Mouse (Mus musculus) spleen, adult 2 months (tissue): ENCODE data around the gene Cnep1r1. TPM values are rescaled to one million over a fixed set of nuclear protein-coding genes. Genes with fewer than 3 reads are reported as not detected.

ENCODE experiments used
- DNase-seq, 2 experiments: peaks; one replicate each; pipeline versions ENCODE4 v3.0.0 to v3.0.0-alpha.2; 2012 to 2021; ENCODE audit warnings: low spot score in 2 of 2, low read depth in 1 of 2
- H3K27ac ChIP-seq: fragments of 200-500 bp; 2 replicates; pipeline ENCODE4 v1.5.1; 2012; ENCODE audit warnings: low read length, inconsistent platforms; ENCODE audit not compliant: insufficient read depth
- H3K27me3 ChIP-seq: fragments of 200-500 bp; 2 replicates; pipeline ENCODE4 v1.6.1; 2012; ENCODE audit warnings: mild to moderate bottlenecking, moderate library complexity, low read length, inconsistent platforms; ENCODE audit not compliant: control insufficient read depth, insufficient read depth
- H3K36me3 ChIP-seq: fragments of 200-500 bp; 2 replicates; pipeline ENCODE4 v1.6.1; 2012; ENCODE audit warnings: mild to moderate bottlenecking, low read length, inconsistent platforms; ENCODE audit not compliant: control insufficient read depth, insufficient read depth
- H3K4me1 ChIP-seq: fragments of 200-500 bp; 2 replicates; pipeline ENCODE4 v1.6.1; 2011; ENCODE audit warnings: inconsistent platforms; ENCODE audit not compliant: control insufficient read depth, insufficient read depth, insufficient read length
- H3K4me3 ChIP-seq: fragments of 200-500 bp; 2 replicates; pipeline ENCODE4 v1.5.1; 2011; ENCODE audit warnings: mild to moderate bottlenecking, inconsistent platforms; ENCODE audit not compliant: insufficient read depth, insufficient read length; ENCODE audit errors: extremely low read depth
- CTCF ChIP-seq: fragments of 200-500 bp; IDR thresholded peaks from 2 replicates; pipeline ENCODE4 v1.5.1; 2011; ENCODE audit warnings: mild to moderate bottlenecking, inconsistent platforms; ENCODE audit not compliant: insufficient read depth, insufficient read length, insufficient replicate concordance; ENCODE audit errors: extremely low read depth
- POLR2A ChIP-seq: fragments of 200-500 bp; IDR thresholded peaks from 2 replicates; pipeline ENCODE4 v1.6.1; 2011; ENCODE audit warnings: low read depth, low read length, inconsistent platforms
- WGBS: fragments of 180-500 bp; shearing (Covaris S2); methylation state at CpG from one replicate; pipeline ENCODE4 v1.1.7; 2018; 5-methylcytosine and 5-hydroxymethylcytosine counted together
- polyA plus RNA-seq: library from polyadenylated mRNA; depleted of rRNA; stranded (reverse); fragments of >200 nt; gene quantifications from 2 replicates; pipeline ENCODE4 v1.2.3, GENCODE M21; 2012

Gene Cnep1r1
- polyA plus RNA-seq, 1 experiment = 7.3 TPM

DNA sequence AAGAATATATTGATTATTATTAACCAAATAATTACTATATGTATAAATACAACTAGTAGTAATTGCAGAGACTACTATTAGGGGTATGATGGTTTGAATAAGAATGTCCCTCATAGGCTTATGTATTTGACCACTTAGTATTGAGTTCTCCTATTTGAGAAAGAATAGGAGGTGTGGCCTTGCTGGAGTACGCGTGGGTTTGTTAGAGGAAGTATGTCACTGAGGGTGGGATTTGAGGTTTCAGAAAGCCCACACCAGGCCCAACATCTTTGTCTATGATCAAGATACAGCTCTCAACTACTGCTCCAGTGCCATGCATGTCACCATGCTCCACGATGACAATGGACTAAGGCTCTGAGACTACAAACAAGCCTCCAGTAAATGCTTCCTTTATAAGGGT, 20.7 kb downstream of the Cnep1r1 start:
- no peak for TF ChIP-seq POLR2A
- no peak for TF ChIP-seq CTCF
- no peaks in the 10 kb centered on the region for H3K27me3 ChIP-seq
- no peak overlapping the region for H3K4me3 ChIP-seq
- H3K36me3 ChIP-seq = peaks cover 11% of the 10 kb centered on the region
- no peaks in the 10 kb centered on the region; the same call in 1 of the 2 replicates for H3K4me1 ChIP-seq
- H3K27ac ChIP-seq = no peak overlapping the region
- DNase-seq = no peak
- 77% methylated on average over 3 of the region's 3 CpGs for WGBS

GRCm38 (mm10) chr8:88141629-88142028, 23.1 kb downstream of the Cnep1r1 start:
- 86% methylated on average over 3 of the region's 3 CpGs for WGBS

DNA sequence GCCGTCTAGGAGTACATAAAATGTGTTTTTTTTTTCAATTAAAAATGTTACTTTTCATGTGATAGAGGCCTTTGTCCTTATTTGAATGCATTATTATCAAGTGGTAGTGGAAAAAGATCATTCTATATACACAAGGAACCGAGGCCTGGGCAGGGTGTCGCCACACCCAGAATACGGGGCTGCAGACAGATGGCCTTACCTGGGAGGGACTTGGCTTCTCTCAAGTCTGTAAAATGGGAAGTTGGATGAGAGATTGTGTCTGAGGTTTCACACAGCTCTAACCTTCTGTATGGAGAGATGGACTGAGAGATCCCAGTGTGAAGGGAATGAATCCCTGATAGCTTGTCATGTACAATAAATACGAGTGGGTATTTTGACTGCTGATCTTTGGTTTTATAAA, 25.5 kb downstream of the Cnep1r1 start:
- Histone ChIP-seq H3K36me3 (peaks cover 21% of the 10 kb centered on the region), H3K4me3 (no peak overlapping the region), H3K27me3 (no peaks in the 10 kb centered on the region), H3K27ac (no peak overlapping the region), H3K4me1 (no peaks in the 10 kb centered on the region)
- WGBS = 79% methylated on average over 5 of the region's 5 CpGs
- DNase-seq = no peak
- TF ChIP-seq POLR2A (no peak), CTCF (no peak)

More at GRCm38 (mm10) chr8:88141629-88142028, 23.1 kb downstream of the Cnep1r1 start:
- no peak overlapping the region for H3K27ac ChIP-seq
- H3K36me3 ChIP-seq = peaks cover 10% of the 10 kb centered on the region
- H3K4me1 ChIP-seq = no peaks in the 10 kb centered on the region; the same call in 1 of the 2 replicates
- no peak overlapping the region for H3K4me3 ChIP-seq
- no peak for TF ChIP-seq POLR2A
- TF ChIP-seq CTCF = no peak
- H3K27me3 ChIP-seq = no peaks in the 10 kb centered on the region
- no peak for DNase-seq

- Histone ChIP-seq H3K27me3 (no peaks in the 10 kb centered on the region), H3K27ac (no peak overlapping the region), H3K36me3 (peaks cover 22% of the 10 kb centered on the region), H3K4me3 (no peak overlapping the region), H3K4me1 (no peaks in the 10 kb centered on the region)
- DNase-seq = no peak
- TF ChIP-seq CTCF = no peak
- no peak for TF ChIP-seq POLR2A
- 89% methylated on average over 6 of the region's 6 CpGs for WGBS
These were observed 32.4 kb downstream of the Cnep1r1 start for GRCm38 (mm10) chr8:88150910-88151371.

GRCm38 (mm10) chr8:88160237-88160995, 41.8 kb downstream of the Cnep1r1 start:
- WGBS = 91% methylated on average over 10 of the region's 10 CpGs
- Histone ChIP-seq H3K27ac (no peak overlapping the region), H3K4me1 (no peaks in the 10 kb centered on the region), H3K36me3 (peaks cover 24% of the 10 kb centered on the region), H3K27me3 (no peaks in the 10 kb centered on the region), H3K4me3 (no peak overlapping the region)
- no peak for DNase-seq
- TF ChIP-seq POLR2A = no peak
- TF ChIP-seq CTCF = no peak

DNA sequence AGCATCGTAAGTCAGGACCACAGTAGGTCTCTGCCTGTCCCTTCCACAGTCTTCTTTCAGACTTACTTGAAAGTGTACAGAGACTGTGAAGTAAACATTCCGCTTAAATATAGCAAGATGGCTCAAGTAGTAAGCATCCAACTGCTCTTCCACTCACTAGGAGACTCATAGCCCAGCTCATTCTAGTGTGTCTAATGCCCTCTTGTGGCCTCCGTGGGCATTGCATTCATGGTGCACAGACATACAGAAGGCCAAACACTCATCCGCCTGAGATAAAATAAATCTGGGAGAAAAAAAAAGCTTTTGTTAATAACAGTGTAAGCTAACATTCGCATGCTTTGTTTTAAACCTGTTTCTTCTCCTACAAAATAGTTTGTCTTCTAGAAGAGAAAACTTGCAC, 42.9 kb downstream of the Cnep1r1 start:
- peak; percentile 25 to 62 for DNase-seq
- WGBS = 80% methylated on average over 5 of the region's 5 CpGs
- H3K4me1 ChIP-seq = no peaks in the 10 kb centered on the region
- no peak overlapping the region for H3K4me3 ChIP-seq
- TF ChIP-seq CTCF = peak; percentile 45; the same call in 1 of the 2 replicates
- TF ChIP-seq POLR2A = no peak
- no peak overlapping the region for H3K27ac ChIP-seq
- H3K36me3 ChIP-seq = peaks cover 26% of the 10 kb centered on the region
- H3K27me3 ChIP-seq = no peaks in the 10 kb centered on the region

- H3K4me1 ChIP-seq = no peaks in the 10 kb centered on the region; the same call in 1 of the 2 replicates
- WGBS = 69% methylated on average over 7 of the region's 7 CpGs
- no peaks in the 10 kb centered on the region for H3K27me3 ChIP-seq
- TF ChIP-seq POLR2A = no peak
- TF ChIP-seq CTCF = no peak
- H3K4me3 ChIP-seq = no peak overlapping the region
- DNase-seq = peak in 1 of 2 experiments; percentile 14
- H3K36me3 ChIP-seq = peaks cover 6% of the 10 kb centered on the region
- no peak overlapping the region for H3K27ac ChIP-seq
These were observed 56.7 kb downstream of the Cnep1r1 start for GRCm38 (mm10) chr8:88175264-88175663.
